Mouse (Mus musculus) embryonic facial prominence, embryonic 14.5 days (tissue): ENCODE results near the gene Dot1l. TPM values are rescaled to one million over a fixed set of nuclear protein-coding genes. Genes with fewer than 3 reads are reported as not detected.

ENCODE experiments used
- ATAC-seq: fragments of 200-750 bp; cut with Nextera tagmentation; 2 replicates; pipeline ENCODE4 v1.8.0; 2017; ENCODE audit warnings: low read depth, moderate number of reproducible peaks, moderate TSS enrichment
- DNase-seq: peaks from one replicate; pipeline ENCODE4 v3.0.0-alpha.2; 2015; ENCODE audit warnings: low spot score
- H3K27ac ChIP-seq: fragments of 300-500 bp; sonication (generic); replicated peaks from 2 replicates; pipeline ENCODE4 v1.5.1; 2014; ENCODE audit warnings: low read depth, mild to moderate bottlenecking, low read length, moderate library complexity
- H3K27me3 ChIP-seq: fragments of 300-500 bp; sonication (generic); replicated peaks from 2 replicates; pipeline ENCODE4 v1.6.1; 2014; ENCODE audit warnings: low read length; ENCODE audit not compliant: control insufficient read depth, insufficient read depth
- H3K36me3 ChIP-seq: fragments of 300-500 bp; sonication (generic); 2 replicates; pipeline ENCODE4 v1.6.1; 2014; ENCODE audit warnings: low read length, mixed read lengths; ENCODE audit not compliant: control insufficient read depth, insufficient read depth
- H3K4me1 ChIP-seq: fragments of 300-500 bp; sonication (generic); 2 replicates; pipeline ENCODE4 v1.6.1; 2014; ENCODE audit warnings: antibody characterized with exemption, low read length; ENCODE audit not compliant: control insufficient read depth, insufficient read depth
- H3K4me2 ChIP-seq: fragments of 300-500 bp; sonication (generic); 2 replicates; pipeline ENCODE4 v1.6.1; 2014; ENCODE audit warnings: low read depth, mild to moderate bottlenecking, low read length, moderate library complexity, mixed read lengths
- H3K4me3 ChIP-seq: fragments of 300-500 bp; sonication (generic); 2 replicates; pipeline ENCODE4 v1.5.1; 2014; ENCODE audit warnings: low read depth, mild to moderate bottlenecking, low read length
- H3K9ac ChIP-seq: fragments of 300-500 bp; sonication (generic); 2 replicates; pipeline ENCODE4 v1.6.1; 2014; ENCODE audit warnings: low read depth, mild to moderate bottlenecking, low read length, moderate library complexity, mixed read lengths
- H3K9me3 ChIP-seq: fragments of 300-500 bp; sonication (generic); 2 replicates; pipeline ENCODE4 v1.6.1; 2016; ENCODE audit warnings: low read length; ENCODE audit not compliant: control insufficient read depth
- WGBS: fragments of 180-500 bp; shearing (Covaris S2); extraction: QIAGEN DNeasy Blood & Tissue Kit; methylation state at CpG from one replicate; pipeline ENCODE4 v1.1.7; 2014; 5-methylcytosine and 5-hydroxymethylcytosine counted together
- polyA plus RNA-seq: library from polyadenylated mRNA; unstranded; fragments of >200 nt; fragmentation: Nextera tagmentation; extraction: Ambion mirVana; gene quantifications from 2 replicates; pipeline ENCODE4 v1.2.1, GENCODE M21; 2014

Dot1l gene
- polyA plus RNA-seq, 1 experiment from 2014 or later, result 21.5 TPM

DNA sequence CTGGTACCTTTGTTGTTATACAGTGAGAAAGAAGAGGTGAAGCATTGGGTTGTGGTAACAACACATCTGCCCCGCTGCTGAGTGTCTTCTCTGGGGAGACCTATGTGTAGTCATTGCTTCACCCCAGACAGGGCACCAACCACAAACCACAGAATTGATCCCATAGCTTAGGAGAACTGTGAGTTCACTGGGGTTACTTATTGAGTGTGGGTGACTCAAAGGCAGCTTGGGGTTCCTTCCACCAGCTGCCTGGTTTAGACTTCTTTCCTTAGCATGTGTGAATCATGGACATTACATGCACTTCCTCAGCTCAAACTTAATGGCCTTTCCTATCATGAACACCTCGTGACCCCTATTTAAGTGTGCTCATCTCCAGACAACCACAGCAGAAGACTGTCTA lies 8.5 kb downstream of the Dot1l start:
- no peak for ATAC-seq
- peaks cover 36% of the 10 kb centered on the region for H3K36me3 ChIP-seq
- 93% methylated on average over 2 of the region's 2 CpGs for WGBS

GRCm38 (mm10) chr10:80765746-80766145 lies 10.7 kb downstream of the Dot1l start:
- ATAC-seq, result no peak
- Histone ChIP-seq H3K4me2 (no peak overlapping the region), H3K27ac (no peak overlapping the region), H3K9ac (no peak overlapping the region), H3K36me3 (peaks cover 54% of the 10 kb centered on the region), H3K4me1 (no peaks in the 10 kb centered on the region), H3K27me3 (no peaks in the 10 kb centered on the region), H3K9me3 (no peaks in the 10 kb centered on the region), H3K4me3 (no peak overlapping the region)
- no peak for DNase-seq
- 78% methylated on average over 2 of the region's 2 CpGs for WGBS

More for the DNA sequence above, 8.5 kb downstream of the Dot1l start:
- H3K4me2 ChIP-seq, result no peak overlapping the region
- H3K4me1 ChIP-seq, result no peaks in the 10 kb centered on the region
- no peak overlapping the region for H3K27ac ChIP-seq
- no peak overlapping the region for H3K9ac ChIP-seq
- H3K27me3 ChIP-seq, result no peaks in the 10 kb centered on the region
- H3K4me3 ChIP-seq, result no peak overlapping the region
- no peaks in the 10 kb centered on the region for H3K9me3 ChIP-seq
- DNase-seq, result no peak

DNA sequence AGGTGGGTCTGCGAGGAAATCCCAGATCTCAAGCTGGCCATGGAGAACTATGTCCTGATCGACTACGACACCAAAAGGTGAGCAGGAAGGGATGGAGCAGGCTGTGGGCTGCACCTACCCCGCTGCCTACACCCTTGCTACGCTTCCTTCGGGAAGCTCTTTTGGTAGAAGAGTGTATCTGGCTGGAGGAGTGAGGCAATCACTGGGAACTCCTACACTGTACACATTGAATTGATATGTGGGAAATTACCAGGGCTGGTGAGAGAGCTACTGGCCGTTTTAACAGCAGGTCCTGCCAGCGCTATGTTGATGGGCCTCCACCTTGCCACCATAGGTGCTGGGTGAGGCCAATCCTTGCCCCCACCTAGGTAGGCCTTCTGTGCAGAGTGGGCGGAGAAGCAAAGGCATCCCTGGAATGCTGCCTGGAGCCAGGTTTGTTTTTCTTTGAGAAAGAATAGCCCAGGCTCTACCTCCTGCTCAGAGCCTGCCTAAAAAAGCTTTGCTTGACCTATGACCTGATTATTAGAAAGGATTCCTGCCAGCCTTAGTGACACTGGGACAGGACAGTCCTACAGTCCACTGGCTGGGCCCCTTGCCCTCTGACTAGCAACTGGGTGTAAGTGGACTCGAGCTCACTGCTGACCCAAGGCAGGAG lies 11.3 kb downstream of the Dot1l start:
- H3K9ac ChIP-seq, result no peak overlapping the region
- ATAC-seq (no peak), DNase-seq (no peak)

DNA sequence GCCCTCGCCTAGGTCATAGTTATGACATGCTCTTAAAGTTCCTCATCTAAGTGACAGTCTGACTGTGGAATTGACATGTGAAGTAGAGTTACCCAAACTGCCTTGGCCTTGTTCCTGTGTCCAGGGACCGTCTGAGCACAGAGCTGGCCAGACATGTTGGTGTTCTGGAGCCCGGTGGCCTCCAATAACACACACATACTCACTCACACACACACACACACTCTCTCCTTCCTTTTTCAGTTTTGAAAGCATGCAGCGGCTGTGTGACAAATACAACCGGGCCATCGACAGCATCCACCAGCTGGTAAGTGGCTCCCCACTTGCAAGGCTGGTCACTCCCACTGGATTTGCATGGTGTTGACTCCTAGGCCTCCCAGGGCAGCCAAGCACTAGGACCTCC lies 13.4 kb downstream of the Dot1l start:
- Histone ChIP-seq H3K4me3 (no peak overlapping the region), H3K36me3 (peaks cover 80% of the 10 kb centered on the region), H3K27me3 (no peaks in the 10 kb centered on the region), H3K27ac (no peak overlapping the region), H3K4me1 (no peaks in the 10 kb centered on the region), H3K9me3 (no peaks in the 10 kb centered on the region), H3K4me2 (no peak overlapping the region), H3K9ac (no peak overlapping the region)
- WGBS, result 87% methylated on average over 6 of the region's 6 CpGs
- ATAC-seq (no peak), DNase-seq (no peak)

More for the DNA sequence above, 11.3 kb downstream of the Dot1l start:
- H3K4me2 ChIP-seq, result no peak overlapping the region
- peaks cover 59% of the 10 kb centered on the region for H3K36me3 ChIP-seq
- H3K4me1 ChIP-seq, result no peaks in the 10 kb centered on the region
- no peak overlapping the region for H3K4me3 ChIP-seq
- no peaks in the 10 kb centered on the region for H3K27me3 ChIP-seq
- H3K27ac ChIP-seq, result no peak overlapping the region
- WGBS, result 74% methylated on average over 10 of the region's 10 CpGs
- no peaks in the 10 kb centered on the region for H3K9me3 ChIP-seq

GRCm38 (mm10) chr10:80773816-80774215 lies 18.8 kb downstream of the Dot1l start:
- WGBS, result 82% methylated on average over 5 of the region's 5 CpGs
- H3K9ac ChIP-seq, result no peak overlapping the region
- H3K36me3 ChIP-seq, result peaks cover 95% of the 10 kb centered on the region
- H3K4me2 ChIP-seq, result no peak overlapping the region
- no peaks in the 10 kb centered on the region for H3K27me3 ChIP-seq
- peaks cover 9% of the 10 kb centered on the region for H3K4me1 ChIP-seq
- no peak overlapping the region for H3K4me3 ChIP-seq
- no peaks in the 10 kb centered on the region for H3K9me3 ChIP-seq
- ATAC-seq, result no peak
- H3K27ac ChIP-seq, result peak overlapping the region; percentile 66
- DNase-seq, result no peak

DNA sequence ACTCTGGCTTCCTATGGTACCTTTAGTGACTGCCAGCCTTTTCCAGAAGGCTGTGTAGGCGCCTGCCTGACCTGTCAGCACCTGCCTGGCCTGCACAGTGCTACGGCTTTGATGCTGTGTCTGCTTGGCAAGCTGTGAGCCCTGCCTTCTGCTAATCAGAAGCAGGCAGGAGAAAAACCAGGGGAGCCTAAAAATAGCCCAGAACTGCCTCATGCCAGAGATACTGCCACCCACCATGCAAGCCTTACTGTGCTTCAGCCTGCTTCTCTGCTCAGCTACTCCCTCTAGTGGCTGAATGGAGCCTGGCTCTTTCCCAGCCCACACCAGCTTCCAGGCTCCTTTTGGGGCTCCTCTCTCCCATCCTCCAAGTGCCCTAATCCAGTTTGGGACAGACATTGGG lies 19.5 kb downstream of the Dot1l start:
- Histone ChIP-seq H3K27me3 (no peaks in the 10 kb centered on the region), H3K9me3 (no peaks in the 10 kb centered on the region), H3K27ac (peak overlapping the region; percentile 66), H3K36me3 (peaks cover 98% of the 10 kb centered on the region), H3K4me2 (no peak overlapping the region; the same call in 1 of the 2 replicates), H3K9ac (no peak overlapping the region), H3K4me1 (peaks cover 9% of the 10 kb centered on the region), H3K4me3 (no peak overlapping the region)
- WGBS, result 23% methylated on average over 2 of the region's 2 CpGs
- peak; percentile 85 for ATAC-seq
- peak; percentile 91 for DNase-seq

DNA sequence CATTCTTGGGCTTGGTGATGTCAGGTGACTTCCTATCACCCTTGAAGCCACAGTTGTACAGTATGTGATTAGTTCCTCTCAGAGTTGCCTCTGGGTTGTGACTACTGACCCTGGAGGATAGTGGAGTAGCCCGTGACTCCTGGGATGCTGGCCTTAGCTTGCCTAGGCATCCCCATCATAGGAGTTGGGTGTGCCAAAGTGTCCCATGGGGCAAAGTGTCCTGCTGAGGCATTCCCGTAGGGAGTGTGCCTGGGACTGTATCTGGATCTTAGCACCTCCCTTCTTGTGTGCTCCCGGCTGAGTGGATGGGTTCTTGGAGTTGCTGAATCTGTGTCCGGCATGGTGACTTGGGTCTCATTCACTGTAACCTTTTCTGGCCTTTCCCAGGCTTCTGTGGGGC lies 20.0 kb downstream of the Dot1l start:
- Histone ChIP-seq H3K4me1 (peaks cover 9% of the 10 kb centered on the region), H3K27me3 (no peaks in the 10 kb centered on the region), H3K4me2 (no peak overlapping the region), H3K9ac (no peak overlapping the region), H3K4me3 (no peak overlapping the region), H3K27ac (no peak overlapping the region), H3K36me3 (peaks cover 97% of the 10 kb centered on the region), H3K9me3 (no peaks in the 10 kb centered on the region)
- WGBS, result 85% methylated on average over 4 of the region's 4 CpGs
- no peak for DNase-seq
- ATAC-seq, result no peak

- Histone ChIP-seq H3K9me3 (no peaks in the 10 kb centered on the region), H3K9ac (no peak overlapping the region), H3K36me3 (peaks cover 98% of the 10 kb centered on the region), H3K4me1 (peaks cover 9% of the 10 kb centered on the region), H3K4me3 (no peak overlapping the region), H3K27me3 (no peaks in the 10 kb centered on the region), H3K27ac (no peak overlapping the region), H3K4me2 (no peak overlapping the region)
- ATAC-seq (no peak), DNase-seq (no peak)
- WGBS, result 100% methylated on average over 3 of the region's 4 CpGs
These were observed 20.7 kb downstream of the Dot1l start for GRCm38 (mm10) chr10:80775731-80776130.

- Histone ChIP-seq H3K4me1 (peaks cover 9% of the 10 kb centered on the region), H3K27ac (no peak overlapping the region), H3K9me3 (no peaks in the 10 kb centered on the region), H3K27me3 (no peaks in the 10 kb centered on the region), H3K36me3 (peaks cover 98% of the 10 kb centered on the region), H3K4me3 (no peak overlapping the region), H3K9ac (no peak overlapping the region), H3K4me2 (no peak overlapping the region)
- WGBS, result 70% methylated on average over 6 of the region's 6 CpGs
- DNase-seq, result no peak
- ATAC-seq, result no peak
These were observed 21.4 kb downstream of the Dot1l start for GRCm38 (mm10) chr10:80776358-80776869.
